Mouse (Mus musculus) liver, postnatal 0 days (tissue): ENCODE results near the gene Prrc2c.

Experiments
- CTCF ChIP-seq: sonication (generic); IDR thresholded peaks from 2 replicates; pipeline ENCODE4 v1.5.1; 2016; ENCODE audit warnings: antibody characterized with exemption, low read depth
- EP300 ChIP-seq: IDR thresholded peaks from 2 replicates; pipeline ENCODE4 v1.6.1; 2016; ENCODE audit warnings: antibody characterized with exemption, low read depth, mild to moderate bottlenecking

- TF ChIP-seq CTCF = no peak
- no peak for TF ChIP-seq EP300
Measured at GRCm38 (mm10) chr1:162648416-162648815, 91.9 kb downstream of the Prrc2c start.
